Mouse (Mus musculus) small intestine, adult 2 months (tissue): ENCODE data around the gene Erv3.

ENCODE experiments used
- CTCF ChIP-seq: fragments of 200-500 bp; IDR thresholded peaks from 2 replicates; pipeline ENCODE4 v1.5.1; 2012; ENCODE audit warnings: low read depth, mild to moderate bottlenecking, control low read depth, inconsistent platforms, low read length, moderate library complexity, mixed read lengths; ENCODE audit not compliant: insufficient replicate concordance, insufficient read length; ENCODE audit errors: extremely low read depth
- POLR2A ChIP-seq: fragments of 200-500 bp; IDR thresholded peaks from 2 replicates; pipeline ENCODE4 v1.6.1; 2012; ENCODE audit warnings: low read depth, mild to moderate bottlenecking, control low read depth, inconsistent platforms, low read length, moderate library complexity

DNA sequence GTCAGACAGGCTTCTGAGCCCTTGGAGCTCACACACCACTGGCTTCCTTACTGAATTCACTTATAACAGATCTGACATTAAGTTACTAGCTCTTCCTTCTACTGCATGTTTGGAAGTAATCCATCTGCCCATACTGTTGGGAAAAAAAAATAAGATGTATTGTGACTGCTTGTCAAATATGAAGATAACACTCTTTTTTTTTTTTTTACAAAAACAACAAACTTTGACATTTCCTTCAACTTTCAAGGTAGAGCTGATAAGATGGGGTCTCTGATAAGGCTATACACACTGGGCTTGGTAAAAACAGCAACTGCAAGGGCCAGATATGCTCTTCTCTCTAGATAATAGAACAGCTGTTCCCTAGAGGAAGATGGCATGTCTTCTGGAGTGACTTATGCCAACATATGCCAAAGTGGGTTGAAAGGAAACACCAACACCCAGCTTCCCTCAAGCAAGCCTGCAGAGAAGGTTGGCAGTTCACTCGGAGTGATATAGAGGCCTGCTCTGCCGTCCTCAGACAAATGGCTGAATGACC, 4.8 kb upstream of the Erv3 start:
- TF ChIP-seq POLR2A = no peak
- no peak for TF ChIP-seq CTCF
